Mouse (Mus musculus): ENCODE results near the gene Cped1. TPM values are rescaled to one million over a fixed set of nuclear protein-coding genes. Genes with fewer than 3 reads are reported as not detected.
"Not testable (repeated sequence)": the region's sequence is repeated elsewhere in the genome, so short reads cannot be mapped to it uniquely, and the experiment has no call there.

Gene Cped1
- total RNA-seq, 2 experiments from 2014 or later, result 20.8 to 26.4 TPM

GRCm38 (mm10) chr6:22216276-22216973 is 230.7 kb downstream of the Cped1 start:
- DNase-seq (ENCODE audit: low spot score), result no peak

GRCm38 (mm10) chr6:22221134-22221533 is 235.4 kb downstream of the Cped1 start:
- no peak for DNase-seq (ENCODE audit: low spot score)

- no peak for DNase-seq (ENCODE audit: low spot score)
Observed at GRCm38 (mm10) chr6:22222087-22222486, 236.4 kb downstream of the Cped1 start.

- no peak for DNase-seq (ENCODE audit: low spot score)
Observed at GRCm38 (mm10) chr6:22222947-22223346, 237.2 kb downstream of the Cped1 start.

GRCm38 (mm10) chr6:22224351-22224750 is 238.6 kb downstream of the Cped1 start:
- DNase-seq (ENCODE audit: low spot score), result no peak

- no peak for DNase-seq (ENCODE audit: low spot score)
Observed at GRCm38 (mm10) chr6:22231244-22231643, 245.5 kb downstream of the Cped1 start.

GRCm38 (mm10) chr6:22233517-22233916 is 247.8 kb downstream of the Cped1 start:
- DNase-seq (ENCODE audit: low spot score), result no peak

- DNase-seq (ENCODE audit: low spot score), result no peak
Observed at GRCm38 (mm10) chr6:22235133-22235532, 249.4 kb downstream of the Cped1 start.

GRCm38 (mm10) chr6:22243321-22243720 is 257.6 kb downstream of the Cped1 start:
- DNase-seq (ENCODE audit: low spot score), result no peak

- DNase-seq (ENCODE audit: low spot score), result no peak
Observed at GRCm38 (mm10) chr6:22246696-22247095, 261.0 kb downstream of the Cped1 start.

- DNase-seq (ENCODE audit: low spot score), result no peak
Observed at GRCm38 (mm10) chr6:22258784-22259183, 273.1 kb downstream of the Cped1 start.

GRCm38 (mm10) chr6:22262519-22262918 is 276.8 kb downstream of the Cped1 start:
- DNase-seq (ENCODE audit: low spot score), result no peak

- not testable (repeated sequence) for DNase-seq (ENCODE audit: low spot score)
Observed at GRCm38 (mm10) chr6:22264094-22264493, 278.4 kb downstream of the Cped1 start.

- DNase-seq (ENCODE audit: low spot score), result no peak
Observed at GRCm38 (mm10) chr6:22266018-22266417, 280.3 kb downstream of the Cped1 start.

- no peak for DNase-seq (ENCODE audit: low spot score)
Observed at GRCm38 (mm10) chr6:22267807-22268667, 282.3 kb downstream of the Cped1 start.

GRCm38 (mm10) chr6:22268677-22269076 is 283.0 kb downstream of the Cped1 start:
- no peak for DNase-seq (ENCODE audit: low spot score)

GRCm38 (mm10) chr6:22269840-22270521 is 284.3 kb downstream of the Cped1 start:
- DNase-seq (ENCODE audit: low spot score), result peak; percentile 56

- DNase-seq (ENCODE audit: low spot score), result no peak
Observed at GRCm38 (mm10) chr6:22277941-22278340, 292.2 kb downstream of the Cped1 start.

GRCm38 (mm10) chr6:22280217-22280861 is 294.6 kb downstream of the Cped1 start:
- DNase-seq (ENCODE audit: low spot score), result peak; percentile 58

- no peak for DNase-seq (ENCODE audit: low spot score)
Observed at GRCm38 (mm10) chr6:22282405-22282804, 296.7 kb downstream of the Cped1 start.

- DNase-seq (ENCODE audit: low spot score), result no peak
Observed at GRCm38 (mm10) chr6:22288004-22288736, 302.5 kb downstream of the Cped1 start, which contains the start of gene Wnt16. Gene Wnt16 (plus strand): TSS chr6:22288227.

Measured in gastrocnemius, adult 18-20 months (tissue).